Mouse (Mus musculus) forebrain, embryonic 16.5 days (tissue): Measurements from ENCODE around the gene Celsr3. TPM values are rescaled to one million over a fixed set of nuclear protein-coding genes. Genes with fewer than 3 reads are reported as not detected.

Source experiments
- ATAC-seq: fragments of 200-750 bp; cut with Nextera tagmentation; 2 replicates; pipeline ENCODE4 v1.8.0; 2017; ENCODE audit warnings: mild to moderate bottlenecking, moderate library complexity
- H3K27ac ChIP-seq: fragments of 300-500 bp; sonication (generic); 2 replicates; pipeline ENCODE4 v1.5.1; 2014; ENCODE audit warnings: low read length, control low read depth
- H3K27me3 ChIP-seq: fragments of 300-500 bp; sonication (generic); replicated peaks from 2 replicates; pipeline ENCODE4 v1.6.1; 2014; ENCODE audit warnings: low read length; ENCODE audit not compliant: control insufficient read depth, insufficient read depth
- H3K36me3 ChIP-seq: fragments of 300-500 bp; sonication (generic); 2 replicates; pipeline ENCODE4 v1.6.1; 2014; ENCODE audit not compliant: control insufficient read depth, insufficient read depth
- H3K4me1 ChIP-seq: fragments of 300-500 bp; sonication (generic); replicated peaks from 2 replicates; pipeline ENCODE4 v1.6.1; 2014; ENCODE audit warnings: low read length; ENCODE audit not compliant: control insufficient read depth, insufficient read depth
- H3K4me2 ChIP-seq: fragments of 300-500 bp; sonication (generic); 2 replicates; pipeline ENCODE4 v1.6.1; 2014; ENCODE audit warnings: mild to moderate bottlenecking, low read length, control low read depth
- H3K4me3 ChIP-seq: fragments of 300-500 bp; sonication (generic); replicated peaks from 2 replicates; pipeline ENCODE4 v1.5.1; 2014; ENCODE audit warnings: mild to moderate bottlenecking, low read length, control low read depth
- H3K9ac ChIP-seq: fragments of 300-500 bp; sonication (generic); replicated peaks from 2 replicates; pipeline ENCODE4 v1.6.1; 2014; ENCODE audit warnings: low read depth, low read length, control low read depth
- H3K9me3 ChIP-seq: fragments of 300-500 bp; sonication (generic); 2 replicates; pipeline ENCODE4 v1.6.1; 2016; ENCODE audit warnings: low read length; ENCODE audit not compliant: control insufficient read depth
- WGBS: fragments of 180-500 bp; shearing (Covaris S2); extraction: QIAGEN DNeasy Blood & Tissue Kit; methylation state at CpG from one replicate; pipeline ENCODE4 v1.1.7; 2014; 5-methylcytosine and 5-hydroxymethylcytosine counted together
- polyA plus RNA-seq: library from polyadenylated mRNA; unstranded; fragments of >200 nt; fragmentation: Nextera tagmentation; extraction: Ambion mirVana; gene quantifications from 2 replicates; pipeline ENCODE4 v1.2.1, GENCODE M21; 2015

Gene Celsr3
- polyA plus RNA-seq = 18.9 and 22.3 TPM in 2 replicates

DNA sequence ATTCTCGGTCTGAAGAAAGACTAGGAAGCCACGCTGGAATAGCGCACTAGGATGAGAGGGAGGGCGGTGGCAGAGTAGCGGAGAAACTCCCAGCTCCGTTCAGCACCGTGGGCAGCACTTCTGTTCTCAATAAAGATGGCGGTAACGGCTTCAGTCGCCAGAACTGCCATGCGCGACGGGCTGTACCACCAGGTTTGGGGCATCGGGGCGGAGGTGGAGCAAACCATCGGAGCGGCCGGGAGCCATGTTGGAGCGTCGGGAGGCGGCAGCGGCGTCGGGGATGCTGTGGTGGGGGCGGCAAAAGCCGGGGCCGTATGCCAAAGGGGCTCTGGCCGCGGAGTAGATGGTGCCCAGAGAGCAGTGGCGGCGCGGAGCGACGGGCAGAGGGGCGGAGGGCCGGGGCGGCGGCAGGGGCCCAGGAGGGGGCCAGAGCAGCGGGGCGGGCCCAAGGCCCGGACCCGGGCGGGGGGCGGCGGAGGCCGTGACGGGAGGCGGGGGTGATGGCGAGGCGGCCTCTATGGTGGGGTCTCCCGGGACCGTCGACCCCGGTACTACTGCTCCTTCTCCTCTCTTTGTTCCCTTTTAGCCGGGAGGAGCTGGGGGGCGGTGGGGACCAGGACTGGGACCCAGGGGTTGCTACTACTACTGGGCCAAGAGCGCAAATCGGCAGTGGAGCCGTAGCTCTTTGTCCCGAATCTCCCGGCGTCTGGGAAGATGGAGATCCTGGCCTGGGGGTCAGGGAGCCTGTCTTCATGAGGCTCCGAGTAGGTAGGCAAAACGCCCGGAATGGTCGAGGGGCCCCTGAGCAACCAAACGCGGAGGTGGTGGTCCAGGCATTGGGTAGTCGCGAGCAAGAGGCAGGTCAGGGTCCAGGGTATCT is at the start of gene Celsr3:
Gene Celsr3, plus strand, starts transcription at position 501 of the 880 bp plus-strand sequence.
- peak; percentile 81 for ATAC-seq
- peaks cover 43% of the 10 kb centered on the region for H3K4me1 ChIP-seq
- WGBS = 1% methylated on average over 66 of the region's 70 CpGs

GRCm38 (mm10) chr9:108776614-108777013 is 49.5 kb upstream of the Celsr3 start:
- no peak overlapping the region for H3K4me2 ChIP-seq
- H3K4me1 ChIP-seq = 0 out of 2 replicates have a peak, but pooled peaks cover 2% of the 10 kb centered on the region
- H3K9ac ChIP-seq = no peak overlapping the region
- no peaks in the 10 kb centered on the region for H3K27me3 ChIP-seq
- H3K9me3 ChIP-seq = no peaks in the 10 kb centered on the region
- no peaks in the 10 kb centered on the region for H3K36me3 ChIP-seq
- WGBS = 89% methylated on average over 4 of the region's 4 CpGs
- ATAC-seq = no peak
- H3K27ac ChIP-seq = no peak overlapping the region
- no peak overlapping the region for H3K4me3 ChIP-seq

More for the DNA sequence above, at the start of gene Celsr3:
- Histone ChIP-seq H3K27ac (peak within 1 kb of the TSS; percentile 81), H3K9me3 (no peaks in the 10 kb centered on the region), H3K4me2 (peak within 1 kb of the TSS; percentile 95), H3K27me3 (peaks cover 22% of the 10 kb centered on the region), H3K9ac (peak within 1 kb of the TSS; percentile 90), H3K36me3 (peaks cover 21% of the 10 kb centered on the region), H3K4me3 (peak within 1 kb of the TSS; percentile 63)

- Histone ChIP-seq H3K27ac (no peak overlapping the region), H3K4me1 (0 out of 2 replicates have a peak, but pooled peaks cover 2% of the 10 kb centered on the region), H3K4me2 (no peak overlapping the region), H3K9me3 (no peaks in the 10 kb centered on the region), H3K4me3 (no peak overlapping the region), H3K9ac (no peak overlapping the region), H3K27me3 (no peaks in the 10 kb centered on the region), H3K36me3 (no peaks in the 10 kb centered on the region)
- 81% methylated on average over 4 of the region's 4 CpGs for WGBS
- no peak for ATAC-seq
Observed at GRCm38 (mm10) chr9:108777276-108777675, 48.8 kb upstream of the Celsr3 start.

DNA sequence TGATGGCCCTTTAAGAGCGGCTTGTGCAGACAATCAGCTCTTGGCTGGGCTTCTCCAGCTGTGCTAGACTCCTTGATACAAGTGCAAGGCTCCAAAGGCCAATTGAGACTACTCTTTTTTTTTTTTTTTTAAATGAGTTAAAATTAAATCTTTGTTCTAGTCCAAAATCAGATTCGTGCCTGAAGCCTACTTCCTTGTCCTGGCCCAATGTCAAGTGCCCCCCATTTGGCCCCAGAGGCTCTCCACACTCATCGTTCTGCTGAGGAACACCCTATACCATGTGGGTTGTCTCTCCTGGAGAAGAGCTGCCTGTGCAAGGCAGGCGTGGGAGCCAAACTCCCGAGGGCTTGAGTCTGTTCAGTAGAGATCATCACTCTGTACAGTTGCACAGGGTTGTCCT is 45.2 kb upstream of the Celsr3 start:
- no peak overlapping the region for H3K9ac ChIP-seq
- no peaks in the 10 kb centered on the region for H3K27me3 ChIP-seq
- ATAC-seq = no peak
- no peak overlapping the region for H3K27ac ChIP-seq
- no peaks in the 10 kb centered on the region for H3K9me3 ChIP-seq
- 70% methylated on average over 5 of the region's 5 CpGs for WGBS
- no peak overlapping the region for H3K4me2 ChIP-seq
- peaks cover 12% of the 10 kb centered on the region for H3K4me1 ChIP-seq
- H3K4me3 ChIP-seq = no peak overlapping the region
- no peaks in the 10 kb centered on the region for H3K36me3 ChIP-seq

DNA sequence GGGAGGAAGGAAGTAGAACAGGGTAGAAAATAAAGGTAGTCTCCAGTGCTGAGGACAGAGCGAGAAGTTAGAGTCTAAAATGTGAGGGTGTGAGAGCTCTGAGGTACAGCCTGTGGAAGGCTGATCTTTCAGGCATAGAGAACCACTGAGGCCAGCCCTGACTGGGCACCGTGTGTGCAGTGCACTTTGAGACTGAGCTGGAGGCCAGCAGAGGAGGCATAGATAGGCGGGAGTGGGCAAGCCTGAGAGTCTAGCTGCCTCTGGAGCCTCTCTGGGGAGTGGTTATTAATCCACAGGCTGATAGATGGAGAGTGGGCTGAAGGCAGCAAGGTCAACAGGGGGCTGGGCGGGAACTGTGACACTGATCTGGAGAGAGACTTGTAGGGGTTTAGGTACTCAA is 44.2 kb upstream of the Celsr3 start:
- no peak for ATAC-seq
- Histone ChIP-seq H3K4me2 (no peak overlapping the region), H3K27me3 (no peaks in the 10 kb centered on the region), H3K4me3 (no peak overlapping the region), H3K9me3 (no peaks in the 10 kb centered on the region), H3K27ac (no peak overlapping the region), H3K36me3 (no peaks in the 10 kb centered on the region), H3K9ac (no peak overlapping the region), H3K4me1 (peaks cover 20% of the 10 kb centered on the region)
- WGBS = 85% methylated on average over 4 of the region's 4 CpGs

DNA sequence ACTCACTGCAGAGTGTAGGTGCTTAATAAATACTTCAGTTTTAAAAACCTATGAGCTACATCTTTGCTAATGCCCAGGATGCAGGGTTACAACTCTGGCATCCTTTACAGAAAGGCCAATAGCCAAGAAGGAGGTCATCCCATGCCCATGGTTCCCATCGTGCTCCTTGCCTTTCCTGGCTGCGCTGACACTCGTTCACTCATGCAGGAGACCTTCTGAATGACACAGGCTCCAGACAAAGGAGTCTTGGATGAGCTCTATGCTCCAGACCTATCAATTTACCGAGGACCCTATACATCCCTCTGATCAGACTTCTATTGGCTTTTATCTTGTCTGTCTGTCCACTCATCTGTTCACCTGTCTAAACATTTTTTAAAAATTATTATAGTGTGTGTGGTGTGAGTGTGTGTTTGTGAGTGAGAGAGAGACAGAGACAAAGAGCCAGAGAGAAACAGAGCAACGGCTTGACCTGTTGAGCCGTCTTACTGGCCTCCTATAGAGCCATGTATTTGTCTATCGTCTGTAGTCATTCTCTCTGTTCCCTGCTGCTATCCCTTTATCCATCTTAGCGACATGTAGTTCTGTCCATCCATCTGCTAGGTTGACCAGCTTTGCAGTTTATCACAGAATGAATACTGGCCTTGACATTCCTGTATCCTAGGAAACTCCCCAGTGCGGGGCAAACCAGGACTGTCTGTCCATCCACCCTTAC is 43.1 kb upstream of the Celsr3 start:
- peak; percentile 17; the same call in 1 of the 2 replicates for ATAC-seq
- Histone ChIP-seq H3K4me1 (peaks cover 31% of the 10 kb centered on the region), H3K36me3 (no peaks in the 10 kb centered on the region), H3K9ac (peak overlapping the region; percentile 100), H3K9me3 (no peaks in the 10 kb centered on the region), H3K4me3 (peak overlapping the region; percentile 94), H3K27ac (peak overlapping the region; percentile 97), H3K4me2 (peak overlapping the region; percentile 78), H3K27me3 (no peaks in the 10 kb centered on the region)
- 12% methylated on average over 9 of the region's 9 CpGs for WGBS

DNA sequence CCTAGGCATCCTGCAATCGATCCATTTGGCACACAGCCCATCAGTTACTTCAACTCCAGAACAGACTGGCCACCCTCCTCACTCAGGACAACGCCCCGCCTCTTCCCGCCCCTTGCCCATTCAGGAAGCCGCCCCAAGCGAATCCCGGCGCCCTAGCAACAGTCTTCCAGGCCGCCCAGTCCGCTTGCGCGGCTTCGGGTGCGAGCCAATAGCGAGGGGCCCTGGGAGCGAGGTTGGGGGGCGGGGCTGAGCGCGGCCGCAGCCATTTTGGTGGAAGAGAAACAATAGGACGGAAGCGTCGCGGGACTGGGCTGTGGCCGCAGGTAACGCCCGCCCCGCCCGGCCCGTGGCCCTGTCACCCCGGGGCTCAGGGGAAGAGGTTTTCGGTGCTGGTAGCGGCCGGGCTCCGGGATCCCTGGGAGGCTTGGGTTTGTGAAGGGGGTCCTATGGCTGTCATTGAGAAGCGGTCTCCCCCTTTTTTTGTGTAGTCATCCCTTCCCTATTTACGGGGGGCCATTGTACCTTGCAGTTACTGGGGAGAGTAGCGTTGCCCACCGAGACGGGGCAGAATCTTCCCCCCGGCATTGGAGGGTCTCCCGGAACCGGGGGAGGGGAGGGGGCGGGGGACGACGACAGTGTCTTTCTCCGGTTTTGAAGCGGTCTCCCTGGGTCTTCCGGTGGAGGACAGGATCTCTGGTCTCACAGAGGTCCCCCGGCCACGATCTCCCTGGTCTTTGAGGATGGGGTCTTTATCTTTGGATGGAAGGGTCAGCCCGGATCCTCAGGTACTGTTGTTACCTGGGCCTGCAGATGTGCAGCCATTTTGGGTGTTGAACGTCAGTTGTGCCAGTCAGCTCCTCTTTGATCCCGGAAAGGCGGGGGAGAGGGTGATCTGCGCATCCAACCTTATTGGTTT is 42.3 kb upstream of the Celsr3 start, which contains the start of gene Ip6k2:
Gene Ip6k2, plus strand, starts transcription at position 249 of the 916 bp plus-strand sequence.
- Histone ChIP-seq H3K4me1 (peaks cover 39% of the 10 kb centered on the region), H3K4me3 (peak within 1 kb of the TSS; percentile 94), H3K27ac (peak within 1 kb of the TSS; percentile 97), H3K4me2 (peak within 1 kb of the TSS; percentile 78), H3K9ac (peak within 1 kb of the TSS; percentile 100), H3K9me3 (no peaks in the 10 kb centered on the region), H3K36me3 (no peaks in the 10 kb centered on the region), H3K27me3 (no peaks in the 10 kb centered on the region)
- ATAC-seq = peak; percentile 99
- 0% methylated on average over 51 of the region's 56 CpGs for WGBS

DNA sequence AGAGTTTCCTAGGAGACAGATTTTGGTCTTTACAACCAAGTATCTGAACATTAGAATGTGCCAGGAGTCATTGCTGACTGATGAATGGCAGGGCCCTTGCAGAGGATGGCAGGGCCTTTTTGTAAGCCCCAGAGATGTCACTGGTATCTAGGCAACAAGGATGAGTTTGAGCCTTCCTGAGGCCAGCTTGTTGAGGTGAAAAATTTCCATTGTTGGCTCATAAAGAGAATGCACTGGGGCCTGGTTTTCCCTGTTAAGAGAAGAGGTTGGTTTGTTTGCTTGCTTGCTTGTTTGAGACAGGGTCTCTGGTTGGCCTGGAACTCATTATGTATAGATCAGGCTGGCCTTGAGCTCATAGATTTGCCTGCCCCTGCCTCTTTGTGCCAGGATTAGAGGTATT is 40.7 kb upstream of the Celsr3 start:
- Histone ChIP-seq H3K27ac (no peak overlapping the region; the same call in 1 of the 2 replicates), H3K27me3 (no peaks in the 10 kb centered on the region), H3K4me2 (peak overlapping the region; percentile 64), H3K4me1 (peaks cover 52% of the 10 kb centered on the region), H3K36me3 (no peaks in the 10 kb centered on the region), H3K9me3 (no peaks in the 10 kb centered on the region), H3K9ac (peak overlapping the region; percentile 100), H3K4me3 (peak overlapping the region; percentile 94)
- no peak for ATAC-seq
